Mouse (Mus musculus) midbrain, embryonic 11.5 days (tissue): ENCODE data around the gene Adprh. TPM values are rescaled to one million over a fixed set of nuclear protein-coding genes. Genes with fewer than 3 reads are reported as not detected.
"Not testable (repeated sequence)": the region's sequence is repeated elsewhere in the genome, so short reads cannot be mapped to it uniquely, and the experiment has no call there.

Experiments
- ATAC-seq: fragments of 200-750 bp; cut with Nextera tagmentation; 2 replicates; pipeline ENCODE4 v1.8.0; 2017; ENCODE audit warnings: moderate TSS enrichment, moderate library complexity; ENCODE audit not compliant: low FRiP score
- DNase-seq: peaks from one replicate; pipeline ENCODE4 v3.0.0; 2015; ENCODE audit warnings: low spot score; ENCODE audit errors: missing footprints
- H3K27ac ChIP-seq: fragments of 300-500 bp; sonication (generic); 2 replicates; pipeline ENCODE4 v1.5.1; 2014; ENCODE audit warnings: low read depth, low read length
- H3K27me3 ChIP-seq: fragments of 300-500 bp; sonication (generic); 2 replicates; pipeline ENCODE4 v1.6.1; 2014; ENCODE audit warnings: mild to moderate bottlenecking, low read length, moderate library complexity, mixed read lengths; ENCODE audit not compliant: control insufficient read depth, insufficient read depth
- H3K36me3 ChIP-seq: fragments of 300-500 bp; sonication (generic); 2 replicates; pipeline ENCODE4 v1.6.1; 2014; ENCODE audit warnings: mild to moderate bottlenecking, low read length, moderate library complexity, mixed read lengths; ENCODE audit not compliant: control insufficient read depth, insufficient read depth
- H3K4me1 ChIP-seq: fragments of 300-500 bp; sonication (generic); 2 replicates; pipeline ENCODE4 v1.6.1; 2014; ENCODE audit warnings: low read length; ENCODE audit not compliant: control insufficient read depth, insufficient read depth
- H3K4me2 ChIP-seq: fragments of 300-500 bp; sonication (generic); 2 replicates; pipeline ENCODE4 v1.6.1; 2014; ENCODE audit warnings: mild to moderate bottlenecking, moderate library complexity
- H3K4me3 ChIP-seq: fragments of 300-500 bp; sonication (generic); 2 replicates; pipeline ENCODE4 v1.5.1; 2014; ENCODE audit warnings: low read depth, low read length
- H3K9ac ChIP-seq: fragments of 300-500 bp; sonication (generic); 2 replicates; pipeline ENCODE4 v1.6.1; 2014; ENCODE audit warnings: low read length
- H3K9me3 ChIP-seq: fragments of 300-500 bp; sonication (generic); 2 replicates; pipeline ENCODE4 v1.6.1; 2016; ENCODE audit warnings: low read length; ENCODE audit not compliant: control insufficient read depth
- WGBS: fragments of 180-500 bp; shearing (Covaris S2); extraction: QIAGEN DNeasy Blood & Tissue Kit; methylation state at CpG from one replicate; pipeline ENCODE4 v1.1.7; 2014; 5-methylcytosine and 5-hydroxymethylcytosine counted together
- polyA plus RNA-seq: library from polyadenylated mRNA; unstranded; fragments of >200 nt; fragmentation: Nextera tagmentation; extraction: Ambion mirVana; gene quantifications from 2 replicates; pipeline ENCODE4 v1.2.1, GENCODE M21; 2014

Gene Adprh
- polyA plus RNA-seq, 1 experiment from 2014 or later, result 134 TPM

GRCm38 (mm10) chr16:38447366-38447765, 5.1 kb downstream of the Adprh start:
- no peak overlapping the region for H3K27ac ChIP-seq
- no peak for ATAC-seq
- H3K9me3 ChIP-seq, result no peaks in the 10 kb centered on the region; the same call in 1 of the 2 replicates
- H3K36me3 ChIP-seq, result peaks cover 28% of the 10 kb centered on the region
- peaks cover 5% of the 10 kb centered on the region for H3K4me1 ChIP-seq
- WGBS, result 91% methylated on average over 21 of the region's 21 CpGs
- peak; percentile 64 for DNase-seq
- no peak overlapping the region for H3K4me3 ChIP-seq
- no peak overlapping the region for H3K9ac ChIP-seq
- H3K4me2 ChIP-seq, result no peak overlapping the region
- no peaks in the 10 kb centered on the region for H3K27me3 ChIP-seq

DNA sequence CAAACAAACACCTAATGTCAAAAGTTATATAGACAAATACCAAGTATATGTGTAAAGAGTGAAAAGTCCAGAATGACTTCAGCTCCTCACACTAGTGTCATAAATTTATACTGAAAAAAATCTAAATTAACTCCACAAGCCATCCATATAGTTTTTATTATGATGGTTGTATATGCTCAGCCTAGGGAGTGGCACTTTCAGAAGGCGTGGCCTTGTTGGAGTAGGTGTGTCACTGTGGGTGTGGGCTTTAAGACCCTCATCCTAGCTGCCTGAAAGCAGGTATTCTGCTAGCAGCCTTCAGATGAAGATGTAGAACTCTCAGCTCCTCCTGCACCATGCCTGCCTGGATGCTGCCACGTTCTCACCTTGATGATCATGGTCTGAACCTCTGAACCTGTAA, 6.4 kb downstream of the Adprh start:
- 96% methylated on average over 2 of the region's 2 CpGs for WGBS
- H3K4me1 ChIP-seq, H3K9ac ChIP-seq, H3K4me3 ChIP-seq, H3K9me3 ChIP-seq, H3K27ac ChIP-seq, H3K27me3 ChIP-seq, H3K4me2 ChIP-seq, ATAC-seq: not testable (repeated sequence)
- DNase-seq, result peak; percentile 62
- H3K36me3 ChIP-seq, result peaks cover 28% of the 10 kb centered on the region

GRCm38 (mm10) chr16:38445576-38445975, 6.9 kb downstream of the Adprh start:
- Histone ChIP-seq H3K4me3 (no peak overlapping the region), H3K4me1 (no peaks in the 10 kb centered on the region), H3K36me3 (peaks cover 28% of the 10 kb centered on the region), H3K4me2 (no peak overlapping the region), H3K9ac (no peak overlapping the region), H3K27ac (no peak overlapping the region), H3K27me3 (no peaks in the 10 kb centered on the region), H3K9me3 (no peaks in the 10 kb centered on the region; the same call in 1 of the 2 replicates)
- no peak for DNase-seq
- ATAC-seq, result no peak
- WGBS, result 96% methylated on average over 20 of the region's 20 CpGs

DNA sequence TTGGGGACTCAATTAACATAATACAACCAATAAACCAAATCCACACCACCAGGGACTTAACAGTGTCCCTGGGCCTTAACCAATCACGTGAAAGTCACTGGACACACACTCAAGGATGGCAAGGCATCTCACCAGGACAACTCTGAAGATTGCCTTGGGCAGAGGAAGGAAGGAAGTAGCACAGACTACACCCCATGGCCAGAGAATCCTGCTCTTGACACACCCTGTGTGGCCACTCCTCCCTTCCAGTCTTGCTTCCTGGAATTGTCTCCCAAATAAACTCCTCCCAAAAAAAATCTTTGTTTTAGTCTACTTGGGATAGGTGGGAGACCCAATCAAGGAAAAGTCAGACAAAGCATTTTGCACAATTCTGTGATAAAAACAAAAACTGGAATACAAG, 7.5 kb downstream of the Adprh start:
- WGBS, result 83% methylated on average over 1 of the region's 1 CpGs
- DNase-seq (peak; percentile 60), ATAC-seq (no peak)
- no peak overlapping the region for H3K4me2 ChIP-seq
- no peak overlapping the region for H3K9ac ChIP-seq
- no peaks in the 10 kb centered on the region; the same call in 1 of the 2 replicates for H3K9me3 ChIP-seq
- H3K27ac ChIP-seq, result no peak overlapping the region
- no peak overlapping the region for H3K4me3 ChIP-seq
- H3K4me1 ChIP-seq, result no peaks in the 10 kb centered on the region
- H3K27me3 ChIP-seq, result no peaks in the 10 kb centered on the region
- peaks cover 26% of the 10 kb centered on the region for H3K36me3 ChIP-seq

- H3K27ac ChIP-seq, result no peak overlapping the region
- WGBS, result 98% methylated on average over 7 of the region's 7 CpGs
- no peaks in the 10 kb centered on the region for H3K27me3 ChIP-seq
- no peak overlapping the region for H3K4me3 ChIP-seq
- no peaks in the 10 kb centered on the region for H3K4me1 ChIP-seq
- H3K4me2 ChIP-seq, result no peak overlapping the region
- DNase-seq (peak; percentile 83), ATAC-seq (no peak)
- H3K9me3 ChIP-seq, result no peaks in the 10 kb centered on the region; the same call in 1 of the 2 replicates
- H3K9ac ChIP-seq, result no peak overlapping the region
- H3K36me3 ChIP-seq, result peaks cover 26% of the 10 kb centered on the region
Measured at GRCm38 (mm10) chr16:38443721-38444464, 8.6 kb downstream of the Adprh start.

DNA sequence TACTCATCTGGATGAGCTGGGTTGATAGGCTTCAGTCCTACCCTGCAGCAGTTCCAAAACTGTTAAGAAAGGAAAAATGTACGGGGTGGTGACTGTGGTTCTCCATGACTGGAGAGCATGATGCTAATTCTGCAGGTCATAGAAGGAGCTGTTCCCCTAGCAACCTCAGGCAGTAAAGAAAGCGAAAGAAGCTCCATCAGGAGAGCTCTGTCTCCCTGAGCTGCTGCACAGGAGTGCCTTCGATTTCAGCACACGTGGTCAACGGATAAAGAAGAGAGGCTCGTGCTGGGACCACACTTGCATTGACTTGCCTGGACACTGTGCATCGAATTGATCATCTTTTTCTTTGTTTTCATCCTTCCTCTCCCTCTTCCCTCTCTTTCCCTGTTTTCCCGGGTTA, 10.3 kb downstream of the Adprh start:
- DNase-seq, result peak; percentile 57
- no peak overlapping the region for H3K9ac ChIP-seq
- H3K27ac ChIP-seq, result no peak overlapping the region
- WGBS, result 86% methylated on average over 8 of the region's 8 CpGs
- no peak overlapping the region for H3K4me3 ChIP-seq
- no peaks in the 10 kb centered on the region for H3K27me3 ChIP-seq
- no peaks in the 10 kb centered on the region for H3K4me1 ChIP-seq
- no peak for ATAC-seq
- no peaks in the 10 kb centered on the region; the same call in 1 of the 2 replicates for H3K9me3 ChIP-seq
- no peak overlapping the region for H3K4me2 ChIP-seq
- H3K36me3 ChIP-seq, result peaks cover 23% of the 10 kb centered on the region

GRCm38 (mm10) chr16:38441611-38442010, 10.9 kb downstream of the Adprh start:
- Histone ChIP-seq H3K27ac (no peak overlapping the region), H3K4me1 (no peaks in the 10 kb centered on the region), H3K9me3 (no peaks in the 10 kb centered on the region; the same call in 1 of the 2 replicates), H3K4me3 (no peak overlapping the region), H3K9ac (no peak overlapping the region), H3K36me3 (peaks cover 17% of the 10 kb centered on the region), H3K27me3 (no peaks in the 10 kb centered on the region), H3K4me2 (no peak overlapping the region)
- WGBS, result 83% methylated on average over 5 of the region's 5 CpGs
- DNase-seq, result no peak
- no peak for ATAC-seq

DNA sequence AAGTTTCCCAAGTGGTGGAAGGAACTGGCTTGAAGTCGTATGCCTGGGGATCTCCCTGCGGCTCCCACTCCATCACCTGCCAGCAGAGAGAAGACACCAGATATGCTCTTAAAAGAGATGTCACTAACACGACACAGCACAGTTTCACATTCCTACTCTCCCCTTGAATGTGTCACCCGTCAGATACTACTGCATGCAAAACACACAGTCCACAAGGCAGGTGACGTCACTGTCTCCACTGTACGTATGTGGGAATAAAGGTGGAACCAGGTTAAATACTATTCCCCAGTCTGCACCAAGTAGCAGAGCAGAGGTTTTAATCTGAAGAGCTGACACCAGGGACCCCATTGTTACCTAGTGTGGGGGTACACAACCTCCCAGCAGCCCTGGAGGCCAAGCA, 12.1 kb downstream of the Adprh start:
- no peaks in the 10 kb centered on the region for H3K4me1 ChIP-seq
- peaks cover 7% of the 10 kb centered on the region; the same call in 1 of the 2 replicates for H3K36me3 ChIP-seq
- ATAC-seq, result no peak
- H3K27ac ChIP-seq, result no peak overlapping the region
- no peaks in the 10 kb centered on the region for H3K27me3 ChIP-seq
- no peak overlapping the region for H3K4me2 ChIP-seq
- no peak for DNase-seq
- no peaks in the 10 kb centered on the region; the same call in 1 of the 2 replicates for H3K9me3 ChIP-seq
- H3K4me3 ChIP-seq, result no peak overlapping the region
- H3K9ac ChIP-seq, result no peak overlapping the region
- WGBS, result 84% methylated on average over 6 of the region's 6 CpGs

DNA sequence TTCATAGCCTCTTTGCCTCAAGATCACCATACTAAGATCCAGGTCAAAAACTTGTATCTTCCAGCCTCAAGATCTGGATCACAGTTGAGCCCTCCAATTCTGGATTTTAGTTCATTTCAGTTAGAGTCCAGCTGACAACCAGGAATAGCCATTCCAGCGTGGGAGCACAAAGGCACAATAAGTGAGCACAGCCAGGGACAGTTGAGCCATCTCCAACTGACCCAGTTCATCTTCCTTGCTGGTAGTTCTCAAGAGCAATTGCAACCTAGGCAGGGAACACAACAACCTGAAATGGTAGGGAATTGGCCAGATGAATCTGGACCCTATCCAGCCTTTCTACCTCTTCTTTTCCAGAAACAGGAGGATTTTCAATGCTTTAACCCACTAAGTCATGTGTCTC, 13.3 kb downstream of the Adprh start:
- DNase-seq, result peak; percentile 19
- Histone ChIP-seq H3K4me3 (no peak overlapping the region), H3K4me2 (no peak overlapping the region), H3K27ac (no peak overlapping the region), H3K9ac (no peak overlapping the region), H3K27me3 (no peaks in the 10 kb centered on the region), H3K4me1 (no peaks in the 10 kb centered on the region), H3K36me3 (no peaks in the 10 kb centered on the region), H3K9me3 (no peaks in the 10 kb centered on the region)
- ATAC-seq, result no peak
- 91% methylated on average over 1 of the region's 1 CpGs for WGBS
